Mouse (Mus musculus): ENCODE results near the gene Tspan15. TPM values are rescaled to one million over a fixed set of nuclear protein-coding genes. Genes with fewer than 3 reads are reported as not detected.

Tspan15 gene
- total RNA-seq, 2 experiments from 2014 or later = 8.5 to 10.4 TPM

DNA sequence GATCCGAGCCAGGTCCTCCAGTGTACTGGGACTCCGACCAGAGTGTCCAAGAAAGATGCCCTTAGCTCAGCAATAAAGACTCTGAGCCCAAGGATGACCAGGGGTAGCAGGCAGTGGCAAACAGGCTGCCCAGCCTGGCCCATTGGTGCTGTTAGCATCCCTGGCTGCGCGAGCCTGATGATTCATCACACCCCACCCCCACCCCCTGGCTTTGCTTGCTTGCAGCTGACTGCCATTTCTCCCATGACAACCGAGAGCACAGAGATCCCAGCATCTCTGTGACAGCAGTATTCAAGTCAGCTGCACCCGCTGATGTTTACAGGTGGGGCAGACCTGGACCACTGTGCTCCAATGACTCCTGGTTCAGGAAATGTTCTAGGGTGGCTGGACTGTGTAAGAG is 28.5 kb downstream of the Tspan15 start:
- peak; percentile 50 to 57 for DNase-seq (ENCODE audit: extremely low spot score in 1 of 2, low spot score in 2 of 2)
- no peak overlapping the region for H3K4me3 ChIP-seq
- H3K27ac ChIP-seq = peak overlapping the region; percentile 40; the same call in 1 of the 2 replicates
- intact Hi-C loops (cut with DNase I) = no loop called here
- TF ChIP-seq CTCF (IDR thresholded peaks at IDR 0.05) = no peak

DNA sequence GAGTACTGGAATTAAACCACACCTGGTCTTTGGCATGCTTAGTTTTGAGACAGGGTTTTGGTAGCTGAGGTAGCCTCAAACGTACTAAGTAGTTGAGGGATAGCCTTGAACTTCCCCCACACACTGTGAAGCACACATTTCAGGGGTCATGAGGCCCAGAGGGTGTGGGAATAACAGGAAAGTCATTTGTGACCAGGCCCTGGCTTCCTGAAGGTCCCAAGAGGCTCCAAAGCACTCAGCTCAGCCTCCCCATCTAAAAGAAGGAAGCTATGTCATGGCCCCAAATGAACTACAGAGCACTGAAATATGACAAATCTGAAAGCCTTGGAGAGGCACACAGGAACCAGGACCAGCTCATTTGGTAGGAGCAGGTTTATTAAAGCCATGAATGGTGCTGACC is 32.2 kb downstream of the Tspan15 start:
- TF ChIP-seq CTCF (IDR thresholded peaks at IDR 0.05) = no peak
- no peak overlapping the region for H3K4me3 ChIP-seq
- DNase-seq (ENCODE audit: extremely low spot score in 1 of 2, low spot score in 2 of 2) = no peak
- intact Hi-C loops (cut with DNase I) = no loop called here
- H3K27ac ChIP-seq = no peak overlapping the region

DNA sequence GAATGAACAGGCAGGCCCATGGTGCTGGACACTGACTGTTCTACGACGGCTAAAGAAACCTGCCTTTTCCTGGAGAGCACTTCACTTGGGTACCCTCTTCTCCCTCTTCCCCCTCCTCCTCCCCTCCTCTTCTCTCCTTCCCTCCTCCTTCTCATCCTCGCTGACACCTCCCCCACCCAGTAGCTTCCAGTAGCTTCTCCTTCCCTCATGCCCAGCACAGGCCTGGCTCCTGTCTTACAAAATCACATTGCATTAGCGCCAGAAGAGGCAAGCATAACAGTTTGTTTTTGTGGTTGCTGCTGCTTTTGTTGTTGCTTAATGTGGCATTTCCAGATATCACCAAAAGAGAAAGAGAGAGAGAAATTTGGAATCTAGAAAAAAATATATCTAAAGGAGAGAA is 33.6 kb downstream of the Tspan15 start:
- intact Hi-C loops (cut with DNase I) = no loop called here
- DNase-seq (ENCODE audit: extremely low spot score in 1 of 2, low spot score in 2 of 2) = no peak
- TF ChIP-seq CTCF (IDR thresholded peaks at IDR 0.05) = no peak
- H3K27ac ChIP-seq = no peak overlapping the region
- no peak overlapping the region for H3K4me3 ChIP-seq

GRCm38 (mm10) chr10:62195376-62195775 is 35.7 kb downstream of the Tspan15 start:
- Histone ChIP-seq H3K27ac (peak overlapping the region; percentile 67; the same call in 1 of the 2 replicates), H3K4me3 (no peak overlapping the region)
- intact Hi-C loops (cut with DNase I) = no loop called here
- no peak for TF ChIP-seq CTCF (IDR thresholded peaks at IDR 0.05)
- no peak for DNase-seq (ENCODE audit: extremely low spot score in 1 of 2, low spot score in 2 of 2)

- H3K27ac ChIP-seq = peak overlapping the region; percentile 67
- intact Hi-C loops (cut with DNase I) = loop anchor here (5.0 kb wide), 1 partner anchor 182 kb away; the partner anchor contains the start of gene Hk1
- TF ChIP-seq CTCF (IDR thresholded peaks at IDR 0.05) = no peak
- DNase-seq (ENCODE audit: extremely low spot score in 1 of 2, low spot score in 2 of 2) = no peak
- H3K4me3 ChIP-seq = no peak overlapping the region
These were observed 36.1 kb downstream of the Tspan15 start for GRCm38 (mm10) chr10:62194946-62195345.

GRCm38 (mm10) chr10:62194461-62194860 is 36.6 kb downstream of the Tspan15 start:
- H3K27ac ChIP-seq = peak overlapping the region; percentile 68
- H3K4me3 ChIP-seq = no peak overlapping the region
- no peak for TF ChIP-seq CTCF (IDR thresholded peaks at IDR 0.05)
- DNase-seq (ENCODE audit: extremely low spot score in 1 of 2, low spot score in 2 of 2) = peak; percentile 36 to 59
- intact Hi-C loops (cut with DNase I) = loop anchor here (5.0 kb wide), 1 partner anchor 183 kb away; the partner anchor contains the start of gene Hk1

DNA sequence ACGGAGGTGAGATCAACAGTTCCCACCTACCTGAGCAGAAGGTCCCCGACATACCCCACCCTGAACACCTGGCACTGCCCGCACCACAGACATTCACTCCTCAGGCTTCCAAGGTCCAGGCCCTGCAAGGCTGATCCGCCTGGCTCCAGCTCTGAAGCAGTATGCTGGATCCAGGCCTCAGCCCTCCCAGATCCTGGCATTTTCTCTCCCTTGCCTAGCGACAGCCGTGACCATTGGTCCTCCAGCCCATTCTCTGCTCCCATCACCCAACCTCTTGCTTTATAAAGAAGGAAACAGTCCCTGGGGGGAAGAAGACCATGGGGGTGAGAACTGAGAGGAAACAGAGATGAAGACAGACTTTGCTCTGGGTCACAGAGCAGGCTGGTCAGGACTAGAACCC is 37.0 kb downstream of the Tspan15 start:
- no peak for TF ChIP-seq CTCF (IDR thresholded peaks at IDR 0.05)
- Histone ChIP-seq H3K27ac (peak overlapping the region; percentile 68), H3K4me3 (no peak overlapping the region)
- intact Hi-C loops (cut with DNase I) = loop anchor here (5.0 kb wide), 1 partner anchor 183 kb away; the partner anchor contains the start of gene Hk1
- no peak for DNase-seq (ENCODE audit: extremely low spot score in 1 of 2, low spot score in 2 of 2)

DNA sequence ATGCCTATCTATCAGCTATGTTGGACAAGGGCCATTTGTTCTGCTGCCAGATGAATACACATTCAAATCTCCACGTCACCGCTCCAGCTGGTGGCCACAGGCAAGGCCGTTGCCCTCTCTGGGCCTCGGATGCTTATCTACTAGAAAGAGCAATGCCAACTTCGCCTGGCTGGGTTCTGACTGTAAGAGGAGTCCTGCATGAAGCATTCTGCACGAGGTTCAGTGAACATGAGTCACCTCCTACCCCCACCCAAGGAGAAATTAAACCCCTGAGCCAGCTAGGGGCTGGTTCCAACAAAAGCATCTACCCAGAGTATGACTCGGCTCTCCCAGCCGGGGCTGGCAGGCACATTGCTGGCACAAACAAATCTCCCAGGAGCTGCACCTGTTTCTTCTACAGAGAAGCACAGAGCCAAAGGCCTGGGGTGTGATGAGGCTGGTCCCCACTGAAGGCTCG is 38.3 kb downstream of the Tspan15 start:
- no peak for TF ChIP-seq CTCF (IDR thresholded peaks at IDR 0.05)
- no peak overlapping the region for H3K4me3 ChIP-seq
- intact Hi-C loops (cut with DNase I) = loop anchor here (5.0 kb wide), 1 partner anchor 185 kb away; the partner anchor contains the start of gene Hk1
- H3K27ac ChIP-seq = peak overlapping the region; percentile 68
- DNase-seq (ENCODE audit: extremely low spot score in 1 of 2, low spot score in 2 of 2) = peak; percentile 51 to 54

- no peak for TF ChIP-seq CTCF (IDR thresholded peaks at IDR 0.05)
- Histone ChIP-seq H3K4me3 (no peak overlapping the region), H3K27ac (no peak overlapping the region)
- intact Hi-C loops (cut with DNase I) = loop anchor here (5.0 kb wide), 1 partner anchor 186 kb away; the partner anchor contains the start of gene Hk1
- DNase-seq (ENCODE audit: extremely low spot score in 1 of 2, low spot score in 2 of 2) = no peak
These were observed 40.2 kb downstream of the Tspan15 start for GRCm38 (mm10) chr10:62190821-62191220.

DNA sequence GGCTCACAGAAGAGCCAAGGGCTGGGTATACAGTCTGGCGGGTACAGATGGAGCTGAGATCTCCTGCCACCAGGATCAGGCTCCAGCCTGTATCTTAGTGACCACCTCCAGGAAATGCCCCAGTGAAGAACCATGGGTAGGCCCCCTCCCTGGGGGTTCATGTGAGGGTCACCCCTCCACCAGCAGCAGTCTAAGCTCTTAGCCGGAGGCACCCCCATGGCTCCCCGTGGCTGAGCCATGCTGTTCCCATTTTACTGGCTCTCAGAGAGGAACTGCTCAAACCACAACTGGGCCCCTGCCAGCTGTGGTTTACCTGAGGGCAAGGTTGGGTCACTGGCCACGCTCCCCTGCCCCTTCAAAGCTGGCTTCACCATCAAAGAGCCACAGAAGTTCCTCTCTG is 41.1 kb downstream of the Tspan15 start:
- Histone ChIP-seq H3K27ac (no peak overlapping the region), H3K4me3 (no peak overlapping the region)
- no peak for TF ChIP-seq CTCF (IDR thresholded peaks at IDR 0.05)
- intact Hi-C loops (cut with DNase I) = loop anchor here (5.0 kb wide), 2 partner anchors 187 to 297 kb away; partner anchors contain the start of genes Hk1 and Vps26a
- no peak for DNase-seq (ENCODE audit: extremely low spot score in 1 of 2, low spot score in 2 of 2)

- H3K4me3 ChIP-seq = no peak overlapping the region
- DNase-seq (ENCODE audit: extremely low spot score in 1 of 2, low spot score in 2 of 2) = no peak
- TF ChIP-seq CTCF (IDR thresholded peaks at IDR 0.05) = no peak
- no peak overlapping the region for H3K27ac ChIP-seq
- intact Hi-C loops (cut with DNase I) = loop anchor here (5.0 kb wide), 1 partner anchor 298 kb away; the partner anchor contains the start of gene Vps26a
These were observed 41.7 kb downstream of the Tspan15 start for GRCm38 (mm10) chr10:62189303-62189702.

- intact Hi-C loops (cut with DNase I) = loop anchor here (1.0 to 5.0 kb wide), 3 partner anchors 56 to 300 kb away; partner anchors contain the start of gene Vps26a
- DNase-seq (ENCODE audit: extremely low spot score in 1 of 2, low spot score in 2 of 2) = peak; percentile 79 to 92
- TF ChIP-seq CTCF (IDR thresholded peaks at IDR 0.05) = peak; percentile 98
- H3K4me3 ChIP-seq = no peak overlapping the region
- H3K27ac ChIP-seq = no peak overlapping the region
These were observed 44.2 kb downstream of the Tspan15 start for GRCm38 (mm10) chr10:62186882-62187281.

GRCm38 (mm10) chr10:62183053-62183452 is 48.0 kb downstream of the Tspan15 start:
- intact Hi-C loops (cut with DNase I) = loop anchor here (1.0 to 5.0 kb wide), 5 partner anchors 78 to 344 kb away; no protein-coding TSS in a partner anchor
- Histone ChIP-seq H3K4me3 (no peak overlapping the region), H3K27ac (no peak overlapping the region)
- DNase-seq (ENCODE audit: extremely low spot score in 1 of 2, low spot score in 2 of 2) = peak; percentile 94 to 98
- TF ChIP-seq CTCF (IDR thresholded peaks at IDR 0.05) = no peak; the same call in none of the 2 replicates
